Mouse (Mus musculus) hematopoietic stem cell, adult 5-6 weeks (primary cell): Measurements from ENCODE around the gene Grik4. TPM values are rescaled to one million over a fixed set of nuclear protein-coding genes. Genes with fewer than 3 reads are reported as not detected.
"Not testable (repeated sequence)": the region's sequence is repeated elsewhere in the genome, so short reads cannot be mapped to it uniquely, and the experiment has no call there.

Experiments
- ATAC-seq, 2 experiments: fragments of 125-278 bp in 1 of 2; replicated peaks in 1 of 2; 2 replicates each; pipeline ENCODE4 v1.8.0; 2016 to 2017; ENCODE audit warnings: inconsistent platforms in 2 of 2, mild to moderate bottlenecking in 2 of 2, moderate number of reproducible peaks in 2 of 2, low read depth in 1 of 2, moderate TSS enrichment in 1 of 2; ENCODE audit not compliant: low FRiP score in 2 of 2, poor library complexity in 2 of 2, severe bottlenecking in 2 of 2, insufficient read depth in 1 of 2, low TSS enrichment in 1 of 2
- total RNA-seq: library from RNA; stranded (forward); fragments of 172-1452, 232-1000 nt; gene quantifications from 2 replicates; pipeline ENCODE4 v1.2.3, GENCODE M21; 2017

Gene Grik4
- total RNA-seq = not detected in 2 replicates

DNA sequence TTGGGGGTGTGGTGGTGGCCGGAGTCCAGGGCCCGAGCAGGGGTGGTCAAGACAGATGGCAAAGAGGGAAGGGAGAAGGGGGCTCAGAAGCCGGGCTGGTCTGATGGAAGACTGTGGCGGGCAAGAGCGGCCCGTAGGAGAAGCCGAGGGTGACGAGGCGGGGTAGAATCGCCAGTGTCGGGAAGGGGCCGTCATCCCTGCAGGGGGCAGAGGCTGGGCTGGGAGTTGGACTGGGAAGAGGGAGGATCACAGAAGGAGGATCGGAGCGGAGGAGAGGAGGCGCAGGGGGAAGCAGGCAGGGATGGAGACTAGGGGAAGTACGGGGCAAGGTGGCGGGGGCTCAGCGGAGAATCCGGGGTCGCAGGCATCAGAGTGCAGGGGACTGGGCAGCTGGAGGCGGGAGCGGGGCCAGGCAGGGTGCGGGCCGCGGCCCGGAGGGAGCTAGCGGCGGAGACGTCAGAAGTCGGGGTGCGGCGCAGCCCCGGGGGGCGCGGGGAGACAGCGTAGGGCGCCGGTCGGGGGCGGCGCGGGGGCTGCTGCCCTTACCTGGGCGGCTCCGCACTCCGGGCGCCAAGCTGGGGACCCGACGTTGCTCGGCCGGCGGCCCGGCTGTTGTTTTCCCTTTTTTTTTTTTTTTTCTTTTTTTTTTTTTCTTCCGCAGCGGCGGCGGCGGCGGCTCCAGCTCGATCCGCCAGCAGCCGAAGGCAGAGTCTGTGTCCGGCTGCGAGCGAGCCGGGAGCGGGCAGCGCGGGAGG lies at the start of gene Grik4:
TSS of gene Grik4 (minus strand) at position 713 of the 755 bp plus-strand sequence.
- ATAC-seq = no peak

DNA sequence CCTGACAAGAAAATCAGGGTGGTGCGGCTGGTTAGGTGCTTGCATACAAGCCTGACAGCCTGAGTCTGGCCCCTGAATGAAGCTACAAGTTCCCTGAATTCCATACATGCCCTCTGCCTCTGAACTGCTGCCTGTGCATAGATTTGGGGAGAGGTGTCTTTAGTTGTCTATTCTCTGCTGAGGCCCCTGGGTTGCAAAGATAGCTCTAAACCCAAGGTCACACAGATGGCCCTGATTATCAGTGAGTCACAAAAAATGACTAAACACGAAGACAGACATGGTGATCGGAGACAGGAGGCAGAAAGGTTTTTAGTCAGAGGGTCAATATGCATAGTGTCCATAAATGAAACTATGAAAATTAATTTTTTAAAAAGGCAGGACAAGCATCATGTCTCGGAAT lies 49.4 kb upstream of the Grik4 start:
- ATAC-seq = no peak

DNA sequence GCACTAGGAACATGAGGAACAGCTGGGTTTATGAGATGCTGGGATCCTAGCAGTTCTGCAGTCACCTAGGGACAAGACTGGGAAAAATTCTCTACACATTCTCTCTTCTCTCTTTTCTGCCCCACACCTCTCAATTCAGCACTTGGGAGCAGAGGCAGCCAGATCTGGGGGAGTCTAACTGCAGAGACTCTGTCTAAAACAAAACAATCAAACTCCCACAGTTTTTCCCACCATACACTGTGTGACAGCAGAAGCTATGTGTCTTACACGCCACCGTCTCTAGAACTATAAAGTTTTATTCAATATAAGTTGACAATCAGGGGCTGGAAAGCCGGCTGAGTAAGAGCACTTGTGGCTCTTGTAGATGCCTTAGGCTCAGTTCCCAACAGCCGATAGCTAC lies 43.7 kb upstream of the Grik4 start:
- ATAC-seq = no peak

DNA sequence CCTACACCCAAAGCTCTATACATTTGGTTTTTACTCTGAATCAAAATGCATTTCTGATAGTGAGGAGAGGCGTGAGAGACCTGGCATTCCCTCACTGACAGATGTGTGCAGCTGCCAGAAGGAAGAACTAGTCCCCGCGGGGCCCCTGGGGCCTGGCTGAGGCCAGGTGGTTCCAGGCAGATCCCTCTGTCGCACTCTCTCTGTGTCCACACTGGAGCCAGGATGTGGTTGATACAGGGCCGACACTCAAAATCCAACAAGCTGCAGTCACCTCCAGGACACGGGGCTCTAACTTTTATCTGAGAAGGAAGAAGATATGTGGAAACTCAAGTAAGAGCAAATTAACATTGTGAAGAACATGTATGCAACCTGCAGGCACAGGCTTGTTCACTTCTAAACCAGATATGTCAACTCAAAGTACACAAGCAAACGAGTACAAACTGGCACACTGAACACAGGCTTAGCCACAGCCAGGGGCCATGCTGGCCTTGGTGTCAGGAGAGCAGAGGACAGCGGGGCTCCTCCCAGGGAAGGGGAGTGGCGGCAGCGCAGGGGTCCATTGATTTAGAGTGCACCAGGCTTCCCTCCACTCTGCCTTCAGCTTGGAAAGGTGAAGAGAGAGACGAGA lies 24.7 kb upstream of the Grik4 start:
- no peak for ATAC-seq

DNA sequence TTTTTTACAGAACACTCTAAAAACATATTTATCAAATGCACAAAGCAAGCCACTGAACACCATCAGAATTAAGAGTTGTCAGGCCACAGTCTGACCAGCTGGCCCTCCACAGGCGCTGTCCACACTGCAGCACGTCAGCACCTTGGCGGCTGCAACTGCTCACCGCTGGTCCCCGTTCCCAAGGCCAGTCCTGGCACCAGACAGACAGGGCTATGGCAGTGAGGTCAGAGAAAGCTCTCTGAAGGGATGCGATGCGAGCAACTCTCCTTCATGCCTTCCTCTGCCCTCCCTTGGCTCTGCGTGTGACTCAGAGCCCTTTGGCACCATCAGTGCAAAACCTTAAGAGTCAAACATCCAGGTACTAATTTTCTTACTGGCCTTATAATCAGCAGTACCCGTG lies 23.4 kb upstream of the Grik4 start:
- ATAC-seq = no peak

DNA sequence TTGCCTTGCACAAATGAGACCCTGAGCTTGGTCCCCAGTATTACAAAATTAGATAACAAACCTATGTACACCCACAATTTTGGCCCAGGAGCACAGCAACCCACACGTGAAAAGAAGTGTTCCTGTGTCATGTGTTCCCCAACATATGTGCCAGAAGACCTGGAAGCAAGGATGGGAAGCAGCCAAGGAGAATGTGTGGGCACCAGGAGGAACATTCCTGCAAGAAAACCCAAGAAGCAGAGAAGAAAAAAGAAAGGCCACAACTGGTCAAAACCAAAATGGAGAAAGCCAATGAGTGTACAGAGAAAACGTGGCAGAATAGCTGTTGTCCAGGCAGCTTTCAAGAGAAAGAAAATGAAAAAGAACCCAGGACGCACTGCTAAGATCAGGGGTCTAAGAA lies 20.5 kb upstream of the Grik4 start:
- not testable (repeated sequence) for ATAC-seq

DNA sequence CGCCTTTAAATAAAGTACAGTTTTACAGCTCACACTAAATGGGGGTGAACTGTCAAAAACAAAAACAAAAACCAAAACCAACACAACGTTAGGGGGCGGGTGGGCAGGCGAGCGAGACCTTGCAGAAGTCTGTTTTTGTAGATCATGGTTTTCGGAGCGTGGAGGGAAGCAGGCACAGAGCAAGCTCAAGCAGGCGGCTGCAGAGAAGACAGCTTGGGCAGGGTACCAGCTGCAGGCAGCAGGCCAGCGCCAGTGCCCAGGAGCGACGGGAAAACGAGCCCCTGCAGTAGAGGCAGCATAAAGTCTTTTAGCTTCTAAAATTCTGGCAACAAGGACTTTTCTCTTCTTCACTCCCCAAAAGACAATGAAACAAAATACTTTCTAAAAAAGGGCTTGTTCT lies 20.1 kb upstream of the Grik4 start:
- no peak for ATAC-seq

DNA sequence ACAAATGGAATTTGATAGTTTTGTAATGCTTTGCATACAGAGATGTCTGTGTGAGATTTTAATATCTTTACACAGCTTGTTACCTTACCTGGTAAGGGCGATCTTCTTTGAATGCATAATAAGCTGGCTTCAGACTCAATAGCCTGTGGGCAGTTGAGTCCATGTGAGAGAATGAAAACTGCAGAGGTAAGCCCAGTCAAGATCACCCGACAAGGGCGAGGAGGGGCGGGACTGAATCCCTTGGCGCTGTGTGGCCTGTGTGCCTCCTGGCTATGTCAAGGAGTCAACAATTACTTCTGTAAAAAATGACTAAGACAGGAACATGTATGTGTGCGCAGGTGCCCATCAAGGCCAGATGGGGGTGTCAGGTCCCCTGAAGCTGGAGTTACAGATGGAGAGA lies 18.2 kb upstream of the Grik4 start:
- no peak for ATAC-seq

DNA sequence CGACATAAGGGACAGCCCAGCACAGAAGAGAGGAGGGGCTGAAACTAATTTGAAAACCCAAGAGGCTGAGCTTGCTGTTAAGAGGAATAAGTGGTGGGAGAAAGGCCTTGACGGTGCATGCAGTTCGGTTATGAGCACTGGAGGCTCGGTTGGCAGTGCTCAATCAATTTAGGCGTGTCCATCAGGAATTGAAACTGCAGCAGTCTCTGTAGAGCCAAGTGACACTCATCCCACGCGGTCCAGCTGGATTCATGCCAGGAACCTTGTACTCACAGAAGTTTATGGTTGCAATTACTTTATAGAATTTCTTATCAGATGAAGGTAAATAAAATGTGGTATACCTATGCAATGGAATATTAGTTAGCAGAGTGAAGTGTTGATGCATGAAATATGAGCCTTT lies 14.1 kb upstream of the Grik4 start:
- no peak for ATAC-seq

DNA sequence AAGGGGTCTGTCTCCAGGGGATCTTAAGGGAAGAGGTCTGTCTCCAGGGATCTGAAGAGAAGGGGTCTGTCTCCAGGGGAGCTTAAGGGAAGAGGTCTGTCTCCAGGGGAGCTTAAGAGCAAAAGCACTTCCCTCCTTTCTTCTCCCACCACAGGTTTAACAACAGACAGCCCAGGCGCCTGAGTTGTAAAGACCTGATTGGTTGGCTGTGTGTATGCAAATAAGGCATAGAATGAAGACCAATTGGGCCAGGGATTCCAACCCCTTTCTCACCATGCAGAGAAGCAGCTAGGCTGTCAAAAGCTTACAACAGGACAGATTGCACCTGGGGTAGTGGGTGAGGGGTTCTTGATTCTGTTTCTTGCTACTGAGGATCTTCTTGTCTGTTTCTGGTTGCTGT lies 4.1 kb upstream of the Grik4 start:
- ATAC-seq = no peak

DNA sequence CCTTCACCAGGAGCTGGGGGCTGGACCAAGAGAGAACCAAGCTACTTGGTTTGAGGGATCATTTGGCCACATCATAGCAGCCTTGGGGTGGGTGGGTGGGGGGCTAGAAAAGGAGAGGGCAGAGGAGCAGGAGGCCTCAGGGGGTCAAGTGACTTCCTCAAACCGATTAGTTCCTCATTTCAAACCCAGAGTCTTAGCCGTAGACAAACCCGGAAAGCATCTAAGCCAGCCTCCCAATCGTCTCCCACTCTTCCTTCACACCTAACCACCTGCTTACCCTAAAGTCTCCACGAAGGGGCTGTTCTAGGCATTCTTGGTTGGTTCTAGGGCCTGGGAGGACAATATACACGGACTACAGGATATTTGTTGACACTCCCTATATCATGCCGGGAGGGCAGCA lies 881 bp upstream of the Grik4 start:
- peak; percentile 36 to 67; a peak in 3 of 4 replicates for ATAC-seq

DNA sequence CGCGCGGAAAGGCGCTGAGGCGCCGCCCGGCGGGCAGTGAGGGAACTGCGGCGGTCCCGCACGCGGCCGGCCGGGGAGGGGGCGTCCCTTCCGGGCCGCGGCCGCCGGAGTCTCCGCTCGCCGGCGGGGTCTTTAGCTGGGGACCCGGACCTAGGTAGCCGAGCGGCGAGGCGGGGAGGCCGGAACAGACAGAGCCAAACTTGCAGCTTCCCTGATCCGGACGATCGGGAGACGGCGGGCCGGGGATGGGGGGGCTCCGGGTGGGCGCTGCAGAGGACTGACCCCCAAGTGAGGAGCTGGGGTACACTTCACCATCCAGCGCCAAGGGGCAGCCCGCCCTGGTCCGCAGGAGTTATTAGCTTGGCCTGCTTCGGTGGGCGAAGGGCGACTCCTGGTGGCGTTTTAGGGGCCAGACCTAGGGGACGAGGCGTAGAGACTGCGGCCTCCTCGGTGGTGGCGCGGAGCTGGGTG lies 278 bp upstream of the Grik4 start:
- ATAC-seq = peak; percentile 56 to 67

DNA sequence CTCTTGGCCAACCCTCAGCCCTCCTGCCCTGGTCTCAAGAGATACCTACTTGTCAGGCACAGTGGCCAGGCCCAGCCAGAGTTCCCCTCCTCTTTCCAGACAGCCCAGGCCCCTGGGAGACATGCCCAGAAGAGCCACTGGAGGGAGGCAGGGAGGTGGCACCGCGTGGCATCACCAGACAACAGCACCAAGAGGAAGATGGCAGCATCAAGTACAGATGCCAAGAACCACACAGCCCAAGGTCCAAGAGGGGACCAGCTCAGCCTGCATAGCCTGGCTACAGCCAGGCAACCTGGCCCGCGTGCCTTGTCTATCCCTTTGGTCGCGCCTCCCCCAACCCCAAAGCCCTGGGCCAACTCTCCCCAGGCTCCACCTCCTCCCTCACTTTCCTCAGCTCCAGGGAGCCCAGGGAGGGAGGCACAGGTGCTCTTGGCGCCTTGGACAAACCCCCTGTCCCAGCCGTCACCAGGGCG lies 1.2 kb downstream of the Grik4 start:
- no peak for ATAC-seq

DNA sequence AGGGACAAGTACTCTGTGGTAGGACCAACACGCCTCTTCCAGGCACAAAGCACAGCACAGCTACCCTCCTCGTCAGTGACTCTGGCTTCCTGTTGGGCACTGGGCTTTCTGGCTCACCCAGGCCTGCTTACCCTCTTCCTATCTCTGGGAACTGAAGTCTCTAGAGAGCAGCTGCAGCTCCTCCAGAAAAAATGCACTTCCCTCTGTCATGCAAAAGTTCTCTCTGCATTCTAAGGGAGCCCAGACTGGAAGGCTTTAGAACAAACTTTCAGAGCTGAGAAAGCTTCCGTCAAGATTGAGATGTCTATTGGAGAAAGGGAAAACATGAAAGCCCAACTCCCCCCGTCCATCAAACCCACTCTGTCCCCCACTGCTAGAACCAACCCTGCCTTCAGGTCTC lies 2.1 kb downstream of the Grik4 start:
- ATAC-seq = no peak

DNA sequence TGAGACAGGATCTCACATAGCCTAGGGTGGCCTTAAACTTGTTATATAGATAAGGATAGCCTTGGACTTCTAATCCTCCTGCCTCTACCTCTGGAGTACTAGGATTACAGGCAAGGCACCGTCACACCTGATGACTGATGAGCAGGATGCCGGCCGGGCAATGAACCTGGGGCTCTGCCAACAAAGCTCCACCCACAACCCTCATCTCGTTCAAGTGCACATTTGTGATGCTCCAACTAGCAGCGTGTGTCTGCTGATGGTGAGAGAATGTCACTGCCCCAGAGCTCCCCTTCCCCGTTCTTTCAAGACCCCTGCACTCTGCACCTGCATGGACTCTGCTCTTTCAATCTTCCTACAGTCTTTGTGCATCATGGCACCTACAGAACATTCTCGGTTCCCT lies 12.1 kb downstream of the Grik4 start:
- ATAC-seq = no peak

DNA sequence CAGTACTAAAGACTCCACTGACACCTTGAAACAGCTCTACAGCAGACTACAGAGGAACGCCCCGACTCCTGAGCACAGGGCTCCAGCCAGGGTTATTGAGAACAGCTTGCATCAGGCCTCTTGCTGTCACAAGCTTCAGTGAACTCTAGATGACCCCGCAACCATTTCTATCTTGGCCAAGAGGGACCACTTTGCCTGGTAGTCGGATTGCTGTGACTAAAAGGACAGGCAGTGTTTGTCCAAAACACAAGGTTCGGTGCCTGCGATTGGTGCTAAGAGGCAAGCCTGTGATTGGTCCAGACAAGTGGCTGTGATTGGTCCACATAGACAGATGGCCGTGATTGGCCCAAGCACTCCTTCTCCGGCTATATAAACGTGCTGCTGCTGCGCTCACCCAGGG lies 16.8 kb downstream of the Grik4 start:
- ATAC-seq = no peak

DNA sequence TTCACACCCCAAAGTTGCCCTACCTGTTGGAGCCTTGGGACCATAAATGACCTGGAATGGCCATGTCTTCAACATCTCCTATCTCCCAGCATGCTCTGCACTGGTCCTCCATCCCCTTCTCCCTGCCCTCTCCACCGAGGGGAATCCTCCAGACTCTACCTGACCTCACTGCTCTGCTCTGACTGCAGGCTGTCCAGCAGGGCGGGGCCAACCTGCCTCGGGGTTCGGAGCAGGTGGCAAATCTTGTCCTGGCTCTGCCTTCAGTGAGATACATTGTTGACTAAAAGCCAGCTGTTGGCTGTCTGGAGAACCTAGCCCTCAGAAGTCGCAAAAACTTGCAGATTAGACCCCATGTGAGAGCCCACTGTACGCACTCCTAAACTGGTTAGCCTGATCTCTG lies 17.7 kb downstream of the Grik4 start:
- ATAC-seq = no peak

DNA sequence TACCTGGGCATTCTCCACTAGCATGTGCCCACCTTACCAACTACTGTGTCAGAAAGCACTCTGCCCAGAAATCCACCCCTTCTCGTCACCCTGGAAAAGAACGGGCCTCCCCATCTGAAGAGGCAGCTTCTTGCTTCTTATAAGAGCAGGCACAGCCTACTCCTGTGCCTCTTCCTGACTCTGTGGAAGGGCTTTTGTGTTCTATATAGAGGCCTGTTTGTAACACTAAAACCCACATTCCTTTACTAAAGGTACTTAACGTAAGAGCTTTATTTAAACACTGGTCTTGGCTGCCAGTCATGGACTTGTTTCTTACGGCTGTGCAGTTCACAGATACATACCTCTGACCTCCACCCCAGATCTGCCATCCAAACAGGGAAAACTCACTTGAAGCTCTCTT lies 22.5 kb downstream of the Grik4 start:
- ATAC-seq = no peak

DNA sequence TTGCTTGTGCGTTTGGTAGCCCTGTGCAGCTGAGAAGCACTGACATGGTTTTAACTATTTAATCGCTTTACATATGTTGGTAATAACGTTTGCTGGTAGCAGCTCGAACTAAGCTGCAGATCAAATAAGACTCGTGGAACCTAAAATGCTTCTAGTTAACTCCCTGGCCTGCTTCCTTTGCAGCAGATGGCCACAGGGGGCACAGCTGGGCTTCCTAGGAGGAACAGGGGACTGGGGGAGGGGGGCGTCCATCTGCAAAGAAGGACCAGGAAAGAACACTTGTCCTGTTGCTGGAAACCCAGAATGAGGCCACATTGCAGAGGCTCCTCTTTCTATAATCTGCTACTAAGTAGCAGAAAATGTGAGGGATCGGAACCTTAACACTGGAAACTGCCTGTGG lies 24.1 kb downstream of the Grik4 start:
- ATAC-seq = no peak
